Mouse (Mus musculus) C2C12 (cell line): ENCODE measurements around the gene Cecr2.

ENCODE experiments used
- CEBPB ChIP-seq: IDR thresholded peaks from one replicate; pipeline ENCODE4 v1.6.1; 2011; ENCODE audit warnings: low read depth, mild to moderate bottlenecking, control low read depth, moderate library complexity
- CTCF ChIP-seq: IDR thresholded peaks from one replicate; pipeline ENCODE4 v1.5.1; 2011; ENCODE audit not compliant: control insufficient read depth, insufficient read depth, insufficient read length
- FOSL1 ChIP-seq: IDR thresholded peaks from one replicate; pipeline ENCODE4 v1.8.0; 2011; ENCODE audit warnings: mild to moderate bottlenecking, low read length; ENCODE audit not compliant: poor library complexity, insufficient read depth, severe bottlenecking
- MAX ChIP-seq: IDR thresholded peaks from one replicate; pipeline ENCODE4 v1.6.1; 2011; ENCODE audit warnings: mild to moderate bottlenecking, control low read depth
- MYOD1 ChIP-seq: IDR thresholded peaks from one replicate; pipeline ENCODE4 v1.6.1; 2011; ENCODE audit warnings: low read depth; ENCODE audit not compliant: control insufficient read depth, insufficient read length
- MYOG ChIP-seq: IDR thresholded peaks from one replicate; pipeline ENCODE4 v1.6.1; 2011; ENCODE audit not compliant: control insufficient read depth, insufficient read length; ENCODE audit errors: extremely low read depth
- USF1 ChIP-seq: IDR thresholded peaks from one replicate; pipeline ENCODE4 v1.6.1; 2011; ENCODE audit warnings: low read depth, mild to moderate bottlenecking, control low read depth, moderate library complexity

DNA sequence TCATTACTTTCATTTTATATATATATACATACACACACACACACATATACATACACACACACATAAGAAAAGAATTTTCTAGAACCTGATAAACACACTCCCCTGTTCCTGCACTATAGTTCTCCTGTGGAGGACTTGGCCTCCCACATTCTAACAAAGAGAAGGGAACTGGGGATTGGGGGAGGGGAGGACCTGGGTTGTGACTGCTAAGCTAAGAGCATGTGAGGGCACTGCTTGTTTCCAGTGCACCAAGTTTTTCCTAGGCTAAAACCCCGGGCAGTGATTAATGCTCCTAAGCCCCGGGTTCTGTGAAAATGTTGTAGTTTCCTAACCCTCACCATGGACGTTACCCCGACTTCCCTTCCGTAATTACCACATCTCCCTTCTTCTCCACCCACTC, 154.0 kb downstream of the Cecr2 start:
- TF ChIP-seq CTCF (no peak), MYOD1 (no peak), MAX (no peak), MYOG (no peak), USF1 (no peak), CEBPB (no peak), FOSL1 (no peak)
